Mouse (Mus musculus): ENCODE results near the gene BC025446. TPM values are rescaled to one million over a fixed set of nuclear protein-coding genes. Genes with fewer than 3 reads are reported as not detected.

Gene BC025446
- polyA plus RNA-seq, 1 experiment from 2014 or later: not detected

- Histone ChIP-seq H3K27me3 (ENCODE audit: control insufficient read depth, insufficient read depth, low read length) (no peaks in the 10 kb centered on the region), H3K9me3 (ENCODE audit: control insufficient read depth, low read length) (no peaks in the 10 kb centered on the region), H3K27ac (replicated peaks; ENCODE audit: low read depth, low read length) (no peak overlapping the region), H3K4me1 (ENCODE audit: control insufficient read depth, insufficient read depth, low read length) (no peaks in the 10 kb centered on the region), H3K36me3 (ENCODE audit: control insufficient read depth, insufficient read depth, low read length) (no peaks in the 10 kb centered on the region), H3K4me2 (ENCODE audit: low read length) (no peak overlapping the region), H3K9ac (replicated peaks; ENCODE audit: low read length) (no peak overlapping the region), H3K4me3 (replicated peaks; ENCODE audit: low read depth, low read length) (no peak overlapping the region)
- WGBS: 81% methylated on average over 3 of the region's 3 CpGs
- DNase-seq: no peak
- ATAC-seq (ENCODE audit: low FRiP score, low TSS enrichment): no peak
These were observed 26.8 kb downstream of the BC025446 start for GRCm38 (mm10) chr15:75242756-75243640.

DNA sequence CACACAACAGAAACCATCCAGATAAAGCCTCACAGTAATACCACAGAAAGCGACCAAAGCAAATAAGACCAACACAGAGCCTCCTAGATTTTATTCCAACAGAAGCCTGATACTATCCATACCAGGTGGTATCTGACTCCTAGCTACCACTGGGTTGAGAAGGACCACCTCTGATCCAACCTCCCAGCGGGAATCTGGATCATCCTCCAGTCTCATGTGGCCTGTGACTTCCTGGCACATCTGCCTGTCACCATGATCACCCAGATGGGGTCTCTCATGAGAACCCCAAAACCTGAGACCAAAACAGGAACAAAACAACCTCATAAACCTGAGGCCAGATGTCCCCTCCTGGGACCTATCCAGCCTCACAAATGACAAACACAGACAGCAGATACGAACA is 38.5 kb downstream of the BC025446 start:
- Histone ChIP-seq H3K36me3 (ENCODE audit: control insufficient read depth, insufficient read depth, low read length) (no peaks in the 10 kb centered on the region), H3K4me1 (ENCODE audit: control insufficient read depth, insufficient read depth, low read length) (no peaks in the 10 kb centered on the region), H3K4me3 (replicated peaks; ENCODE audit: low read depth, low read length) (no peak overlapping the region), H3K9me3 (ENCODE audit: control insufficient read depth, low read length) (no peaks in the 10 kb centered on the region), H3K4me2 (ENCODE audit: low read length) (no peak overlapping the region), H3K27me3 (ENCODE audit: control insufficient read depth, insufficient read depth, low read length) (no peaks in the 10 kb centered on the region), H3K9ac (replicated peaks; ENCODE audit: low read length) (no peak overlapping the region), H3K27ac (replicated peaks; ENCODE audit: low read depth, low read length) (no peak overlapping the region)
- no peak for ATAC-seq (ENCODE audit: low FRiP score, low TSS enrichment)
- DNase-seq: no peak
- 92% methylated on average over 3 of the region's 3 CpGs for WGBS

- Histone ChIP-seq H3K9me3 (ENCODE audit: control insufficient read depth, low read length) (no peaks in the 10 kb centered on the region), H3K4me2 (ENCODE audit: low read length) (no peak overlapping the region), H3K27ac (replicated peaks; ENCODE audit: low read depth, low read length) (no peak overlapping the region), H3K36me3 (ENCODE audit: control insufficient read depth, insufficient read depth, low read length) (no peaks in the 10 kb centered on the region), H3K9ac (replicated peaks; ENCODE audit: low read length) (no peak overlapping the region), H3K27me3 (ENCODE audit: control insufficient read depth, insufficient read depth, low read length) (no peaks in the 10 kb centered on the region), H3K4me3 (replicated peaks; ENCODE audit: low read depth, low read length) (no peak overlapping the region), H3K4me1 (ENCODE audit: control insufficient read depth, insufficient read depth, low read length) (no peaks in the 10 kb centered on the region)
- DNase-seq: no peak
- ATAC-seq (ENCODE audit: low FRiP score, low TSS enrichment): no peak
These were observed 49.7 kb downstream of the BC025446 start for GRCm38 (mm10) chr15:75265863-75266262.

GRCm38 (mm10) chr15:75266626-75267025 is 50.5 kb downstream of the BC025446 start:
- no peaks in the 10 kb centered on the region for H3K27me3 ChIP-seq (ENCODE audit: control insufficient read depth, insufficient read depth, low read length)
- ATAC-seq (ENCODE audit: low FRiP score, low TSS enrichment) (no peak), DNase-seq (no peak)
- H3K36me3 ChIP-seq (ENCODE audit: control insufficient read depth, insufficient read depth, low read length): no peaks in the 10 kb centered on the region
- H3K27ac ChIP-seq (replicated peaks; ENCODE audit: low read depth, low read length): no peak overlapping the region
- no peak overlapping the region for H3K9ac ChIP-seq (replicated peaks; ENCODE audit: low read length)
- no peaks in the 10 kb centered on the region for H3K4me1 ChIP-seq (ENCODE audit: control insufficient read depth, insufficient read depth, low read length)
- H3K4me2 ChIP-seq (ENCODE audit: low read length): no peak overlapping the region
- WGBS: 61% methylated on average over 1 of the region's 1 CpGs
- H3K4me3 ChIP-seq (replicated peaks; ENCODE audit: low read depth, low read length): no peak overlapping the region
- H3K9me3 ChIP-seq (ENCODE audit: control insufficient read depth, low read length): no peaks in the 10 kb centered on the region

GRCm38 (mm10) chr15:75268121-75268520 is 51.9 kb downstream of the BC025446 start, which contains the start of gene Ly6f:
TSS of gene Ly6f (plus strand) at chr15:75268421.
- no peak for DNase-seq
- Histone ChIP-seq H3K4me2 (ENCODE audit: low read length) (no peak within 1 kb of the TSS), H3K9me3 (ENCODE audit: control insufficient read depth, low read length) (no peaks in the 10 kb centered on the region), H3K9ac (replicated peaks; ENCODE audit: low read length) (no peak within 1 kb of the TSS), H3K27me3 (ENCODE audit: control insufficient read depth, insufficient read depth, low read length) (no peaks in the 10 kb centered on the region), H3K4me1 (ENCODE audit: control insufficient read depth, insufficient read depth, low read length) (no peaks in the 10 kb centered on the region), H3K27ac (replicated peaks; ENCODE audit: low read depth, low read length) (no peak within 1 kb of the TSS), H3K4me3 (replicated peaks; ENCODE audit: low read depth, low read length) (no peak within 1 kb of the TSS), H3K36me3 (ENCODE audit: control insufficient read depth, insufficient read depth, low read length) (no peaks in the 10 kb centered on the region)
- ATAC-seq (ENCODE audit: low FRiP score, low TSS enrichment): no peak

DNA sequence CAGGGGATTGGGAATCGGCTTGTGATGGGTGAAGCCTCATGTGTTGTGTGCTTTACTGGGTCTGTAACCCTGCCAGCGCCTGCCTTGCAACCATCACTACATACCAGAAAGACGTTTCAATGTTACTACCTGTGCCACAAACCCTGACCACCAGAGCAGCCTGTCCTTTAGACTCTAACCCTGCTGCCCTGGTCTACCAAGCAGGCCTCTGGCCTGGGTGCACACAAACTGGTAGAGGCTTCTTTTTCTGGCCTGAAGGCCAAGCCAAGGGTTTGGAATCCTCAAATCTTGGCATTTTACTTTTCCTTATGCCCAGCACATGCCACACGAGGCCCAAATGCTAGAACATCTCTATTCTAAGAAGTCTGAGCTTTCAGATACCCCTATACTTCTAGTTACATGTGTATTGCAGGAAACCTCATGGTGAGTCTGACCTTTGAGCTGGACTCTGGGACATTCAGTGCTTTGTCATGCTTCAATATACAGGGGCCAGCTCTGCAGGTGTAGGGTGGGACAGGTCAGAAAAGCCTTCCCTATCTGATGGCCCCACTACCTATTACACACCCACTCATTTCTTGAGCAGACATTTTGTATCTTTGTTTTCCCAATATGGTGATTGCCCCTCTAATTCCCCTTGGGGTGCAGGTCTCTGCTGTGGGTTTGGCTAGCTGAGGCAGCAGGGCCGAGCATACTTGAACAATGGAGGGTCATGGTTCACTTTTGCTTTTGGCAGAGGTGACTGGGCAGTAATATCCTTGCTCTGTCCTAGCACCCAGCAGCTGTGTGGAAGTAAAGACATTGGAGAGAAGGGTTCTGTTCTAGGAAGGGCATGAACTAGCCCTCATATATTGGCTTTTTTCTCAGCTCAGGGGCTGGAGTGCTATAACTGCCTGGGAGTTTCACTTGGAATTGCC is 53.0 kb downstream of the BC025446 start:
- Histone ChIP-seq H3K36me3 (ENCODE audit: control insufficient read depth, insufficient read depth, low read length) (no peaks in the 10 kb centered on the region), H3K9me3 (ENCODE audit: control insufficient read depth, low read length) (no peaks in the 10 kb centered on the region), H3K27me3 (ENCODE audit: control insufficient read depth, insufficient read depth, low read length) (no peaks in the 10 kb centered on the region), H3K4me1 (ENCODE audit: control insufficient read depth, insufficient read depth, low read length) (no peaks in the 10 kb centered on the region), H3K9ac (replicated peaks; ENCODE audit: low read length) (no peak overlapping the region), H3K4me3 (replicated peaks; ENCODE audit: low read depth, low read length) (no peak overlapping the region), H3K4me2 (ENCODE audit: low read length) (no peak overlapping the region), H3K27ac (replicated peaks; ENCODE audit: low read depth, low read length) (no peak overlapping the region)
- DNase-seq: no peak
- 78% methylated on average over 5 of the region's 5 CpGs for WGBS
- ATAC-seq (ENCODE audit: low FRiP score, low TSS enrichment): no peak

DNA sequence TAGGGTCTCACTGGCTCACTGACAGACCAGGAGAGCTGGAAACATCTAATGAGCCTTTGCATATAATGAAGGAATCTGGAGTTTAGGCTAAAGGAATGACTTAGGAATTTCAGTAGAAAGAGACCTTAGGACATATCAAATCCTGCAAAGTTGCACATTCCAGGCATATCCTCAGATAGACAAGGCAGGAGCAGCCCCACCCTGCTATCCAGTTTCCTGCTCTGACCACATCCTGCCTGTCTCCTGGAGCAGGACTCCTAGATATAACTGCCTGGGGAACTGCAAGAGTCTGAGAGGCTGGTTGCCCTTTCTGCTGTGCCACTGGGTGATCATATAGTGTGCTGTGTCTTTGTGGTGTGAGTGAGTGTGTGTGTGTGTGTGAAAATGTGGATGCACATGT is 54.0 kb downstream of the BC025446 start:
- H3K36me3 ChIP-seq (ENCODE audit: control insufficient read depth, insufficient read depth, low read length): no peaks in the 10 kb centered on the region
- ATAC-seq (ENCODE audit: low FRiP score, low TSS enrichment) (no peak), DNase-seq (no peak)
- H3K9ac ChIP-seq (replicated peaks; ENCODE audit: low read length): no peak overlapping the region
- no peak overlapping the region for H3K4me2 ChIP-seq (ENCODE audit: low read length)
- no peaks in the 10 kb centered on the region for H3K9me3 ChIP-seq (ENCODE audit: control insufficient read depth, low read length)
- no peaks in the 10 kb centered on the region for H3K27me3 ChIP-seq (ENCODE audit: control insufficient read depth, insufficient read depth, low read length)
- H3K27ac ChIP-seq (replicated peaks; ENCODE audit: low read depth, low read length): no peak overlapping the region
- no peaks in the 10 kb centered on the region for H3K4me1 ChIP-seq (ENCODE audit: control insufficient read depth, insufficient read depth, low read length)
- no peak overlapping the region for H3K4me3 ChIP-seq (replicated peaks; ENCODE audit: low read depth, low read length)

DNA sequence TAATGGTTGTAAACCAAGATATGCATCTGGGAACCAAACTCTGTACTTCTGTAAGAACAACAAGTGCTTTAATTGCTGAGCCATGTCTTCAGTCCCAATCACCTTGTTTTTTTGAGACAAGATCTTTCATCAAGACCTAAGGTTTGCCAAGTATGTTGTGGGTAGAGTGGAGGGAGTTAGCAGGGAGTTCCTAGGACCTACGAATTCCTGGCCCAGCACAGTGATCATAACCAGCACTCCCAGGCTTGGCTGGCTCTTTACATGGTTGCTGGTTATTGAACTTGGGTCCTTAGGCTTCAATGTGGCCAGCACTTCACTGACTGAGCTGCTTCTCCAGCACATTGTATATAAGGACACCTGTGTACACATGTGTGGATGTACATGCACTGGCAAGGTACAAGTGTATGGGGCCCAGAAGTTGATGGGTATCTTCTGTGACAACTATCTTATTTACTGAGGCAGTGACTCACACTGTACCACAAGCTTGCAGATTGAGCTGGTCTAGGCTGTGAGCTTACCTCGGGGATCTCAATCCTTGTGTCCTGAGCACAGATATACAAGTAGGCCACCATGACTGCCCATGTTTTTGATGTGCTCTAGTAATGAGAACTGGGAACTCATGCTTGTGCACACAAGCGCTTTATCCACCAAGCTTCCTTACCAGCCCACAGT is 54.7 kb downstream of the BC025446 start:
- Histone ChIP-seq H3K27me3 (ENCODE audit: control insufficient read depth, insufficient read depth, low read length) (no peaks in the 10 kb centered on the region), H3K4me3 (replicated peaks; ENCODE audit: low read depth, low read length) (no peak overlapping the region), H3K9ac (replicated peaks; ENCODE audit: low read length) (no peak overlapping the region), H3K4me1 (ENCODE audit: control insufficient read depth, insufficient read depth, low read length) (no peaks in the 10 kb centered on the region), H3K36me3 (ENCODE audit: control insufficient read depth, insufficient read depth, low read length) (no peaks in the 10 kb centered on the region), H3K9me3 (ENCODE audit: control insufficient read depth, low read length) (no peaks in the 10 kb centered on the region), H3K27ac (replicated peaks; ENCODE audit: low read depth, low read length) (no peak overlapping the region), H3K4me2 (ENCODE audit: low read length) (no peak overlapping the region)
- ATAC-seq (ENCODE audit: low FRiP score, low TSS enrichment): no peak
- DNase-seq: no peak
- WGBS: 87% methylated on average over 3 of the region's 3 CpGs

Measured in midbrain, embryonic 14.5 days (tissue).